Mouse (Mus musculus) stomach, embryonic 14.5 days (tissue): ENCODE results near the gene Nlrc4. TPM values are rescaled to one million over a fixed set of nuclear protein-coding genes. Genes with fewer than 3 reads are reported as not detected.
"Not testable (repeated sequence)": the region's sequence is repeated elsewhere in the genome, so short reads cannot be mapped to it uniquely, and the experiment has no call there.

Experiments used
- ATAC-seq: fragments of 200-750 bp; cut with Nextera tagmentation; 2 replicates; pipeline ENCODE4 v1.8.0; 2017; ENCODE audit warnings: low read depth, moderate TSS enrichment; ENCODE audit not compliant: insufficient number of reproducible peaks, insufficient read depth, low FRiP score
- H3K27ac ChIP-seq: fragments of 300-500 bp; sonication (generic); 2 replicates; pipeline ENCODE4 v1.5.1; 2014; ENCODE audit warnings: mild to moderate bottlenecking, low read length, moderate library complexity, mixed read lengths
- H3K27me3 ChIP-seq: fragments of 300-500 bp; sonication (generic); 2 replicates; pipeline ENCODE4 v1.6.1; 2014; ENCODE audit warnings: low read length, control low read depth, mixed read lengths; ENCODE audit not compliant: control insufficient read depth, insufficient read depth
- H3K36me3 ChIP-seq: fragments of 300-500 bp; sonication (generic); 2 replicates; pipeline ENCODE4 v1.6.1; 2014; ENCODE audit warnings: mild to moderate bottlenecking, control low read depth, low read length, moderate library complexity, mixed read lengths; ENCODE audit not compliant: control insufficient read depth, insufficient read depth
- H3K4me1 ChIP-seq: fragments of 300-500 bp; sonication (generic); 2 replicates; pipeline ENCODE4 v1.6.1; 2014; ENCODE audit warnings: low read length, control low read depth, mixed read lengths; ENCODE audit not compliant: control insufficient read depth, insufficient read depth
- H3K4me2 ChIP-seq: fragments of 300-500 bp; sonication (generic); replicated peaks from 2 replicates; pipeline ENCODE4 v1.6.1; 2014; ENCODE audit warnings: low read depth, low read length, control low read depth
- H3K4me3 ChIP-seq: fragments of 300-500 bp; sonication (generic); 2 replicates; pipeline ENCODE4 v1.5.1; 2014; ENCODE audit warnings: low read depth, low read length, control low read depth
- H3K9ac ChIP-seq: fragments of 300-500 bp; sonication (generic); replicated peaks from 2 replicates; pipeline ENCODE4 v1.6.1; 2014; ENCODE audit warnings: low read depth, mild to moderate bottlenecking, control low read depth, low read length, moderate library complexity, mixed read lengths
- H3K9me3 ChIP-seq: fragments of 300-500 bp; sonication (generic); 2 replicates; pipeline ENCODE4 v1.6.1; 2016; ENCODE audit warnings: low read depth, low read length, control low read depth; ENCODE audit not compliant: control insufficient read depth
- WGBS: fragments of 180-500 bp; shearing (Covaris S2); extraction: QIAGEN DNeasy Blood & Tissue Kit; methylation state at CpG from one replicate; pipeline ENCODE4 v1.1.7; 2014; 5-methylcytosine and 5-hydroxymethylcytosine counted together
- polyA plus RNA-seq: library from polyadenylated mRNA; unstranded; fragments of >200 nt; fragmentation: Nextera tagmentation; extraction: Ambion mirVana; gene quantifications from 2 replicates; pipeline ENCODE4 v1.2.1, GENCODE M21; 2014

Nlrc4 gene
- polyA plus RNA-seq, 1 experiment from 2014 or later = 1.6 TPM

DNA sequence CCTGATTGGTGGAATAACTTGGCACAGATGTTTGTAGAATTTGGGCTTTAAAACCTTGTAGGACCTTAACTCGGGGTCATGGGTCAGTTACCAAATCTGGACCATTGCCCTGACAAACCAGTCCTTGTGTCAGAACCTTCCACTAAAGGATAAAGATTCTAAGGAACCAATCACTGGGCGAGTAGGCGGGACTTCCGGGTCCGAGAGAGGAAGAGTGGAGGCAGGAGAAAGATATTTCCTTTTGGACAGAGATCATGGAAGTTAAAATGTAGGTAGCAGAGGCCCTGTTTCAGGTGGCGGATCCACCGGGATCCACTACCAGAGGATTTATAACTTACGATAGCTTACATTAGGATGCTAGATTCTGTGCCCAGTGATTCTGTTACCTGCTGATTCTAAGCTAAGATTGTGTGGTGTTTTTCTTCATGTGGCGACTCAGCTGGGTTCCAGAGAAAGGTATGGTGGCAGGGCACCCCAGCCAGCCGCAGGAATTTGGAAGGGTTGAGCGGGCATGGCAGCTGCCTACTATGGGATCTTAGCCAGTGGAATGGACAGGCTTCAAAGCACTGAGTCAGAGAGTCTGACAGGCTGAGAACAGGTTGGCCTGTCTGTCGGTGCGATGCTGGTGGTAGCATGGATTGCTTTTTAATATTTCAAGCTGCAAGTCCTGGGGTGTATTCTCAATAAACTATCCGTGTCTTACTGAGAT lies 21.6 kb upstream of the Nlrc4 start:
- ATAC-seq = no peak
- no peak overlapping the region for H3K4me2 ChIP-seq
- no peaks in the 10 kb centered on the region for H3K4me1 ChIP-seq
- H3K27me3 ChIP-seq = no peaks in the 10 kb centered on the region
- H3K9me3 ChIP-seq = no peaks in the 10 kb centered on the region
- H3K27ac ChIP-seq = no peak overlapping the region
- no peaks in the 10 kb centered on the region for H3K36me3 ChIP-seq
- no peak overlapping the region for H3K4me3 ChIP-seq
- no peak overlapping the region for H3K9ac ChIP-seq
- WGBS = 84% methylated on average over 14 of the region's 14 CpGs

- not testable (repeated sequence) for H3K4me1 ChIP-seq, ATAC-seq, H3K36me3 ChIP-seq, H3K9ac ChIP-seq, H3K27ac ChIP-seq, H3K4me3 ChIP-seq, H3K27me3 ChIP-seq, H3K9me3 ChIP-seq, H3K4me2 ChIP-seq
- WGBS = 79% methylated on average over 6 of the region's 6 CpGs
Measured at GRCm38 (mm10) chr17:74470133-74470532, 11.2 kb upstream of the Nlrc4 start.

GRCm38 (mm10) chr17:74467981-74468380 lies 9.0 kb upstream of the Nlrc4 start:
- not testable (repeated sequence) for H3K4me1 ChIP-seq, H3K27me3 ChIP-seq, H3K9me3 ChIP-seq, H3K4me2 ChIP-seq, H3K4me3 ChIP-seq, H3K9ac ChIP-seq, H3K36me3 ChIP-seq, ATAC-seq, H3K27ac ChIP-seq
- 83% methylated on average over 2 of the region's 2 CpGs for WGBS

- no peaks in the 10 kb centered on the region for H3K27me3 ChIP-seq
- no peaks in the 10 kb centered on the region for H3K4me1 ChIP-seq
- peak; percentile 67; the same call in 1 of the 2 replicates for ATAC-seq
- no peak overlapping the region for H3K4me3 ChIP-seq
- no peak overlapping the region for H3K27ac ChIP-seq
- H3K4me2 ChIP-seq = no peak overlapping the region
- H3K36me3 ChIP-seq = no peaks in the 10 kb centered on the region
- H3K9ac ChIP-seq = no peak overlapping the region
- no peaks in the 10 kb centered on the region for H3K9me3 ChIP-seq
Measured at GRCm38 (mm10) chr17:74463510-74463909, 4.6 kb upstream of the Nlrc4 start.

DNA sequence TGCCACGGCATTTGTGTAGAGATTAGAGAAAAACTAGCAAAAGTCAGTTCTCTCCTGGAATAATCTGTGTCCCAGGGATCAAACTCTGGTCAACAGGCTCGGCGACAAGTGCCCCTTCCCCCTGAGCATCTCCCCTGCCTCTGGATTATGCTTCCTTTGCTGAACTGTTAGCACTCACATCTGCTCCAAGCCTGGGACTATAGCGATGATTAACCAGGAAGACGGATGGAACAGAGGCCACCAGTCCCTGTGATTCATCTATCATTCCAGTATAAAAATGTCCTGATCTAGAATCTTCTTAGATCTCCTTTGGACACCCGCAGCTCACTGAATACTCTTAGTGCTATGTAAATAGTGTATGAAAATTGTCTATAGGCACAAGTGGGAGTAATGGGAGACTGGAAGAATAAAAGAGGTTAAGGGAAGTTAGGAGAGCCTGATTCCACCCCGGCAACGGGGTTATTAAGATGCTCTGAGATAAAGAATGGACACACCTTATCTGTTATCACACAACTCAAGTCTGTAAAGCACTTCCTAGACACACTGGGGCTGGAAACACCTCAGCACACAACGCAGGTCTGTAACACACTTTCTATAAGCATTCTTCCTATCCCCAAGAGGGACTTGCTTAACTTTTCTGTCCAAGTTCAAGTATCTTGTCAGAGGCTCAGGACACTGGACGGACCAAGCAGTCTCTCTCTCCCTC lies 817 bp downstream of the Nlrc4 start:
- no peaks in the 10 kb centered on the region for H3K27me3 ChIP-seq
- no peak overlapping the region for H3K4me2 ChIP-seq
- no peaks in the 10 kb centered on the region for H3K4me1 ChIP-seq
- H3K27ac ChIP-seq = no peak overlapping the region
- no peak overlapping the region for H3K4me3 ChIP-seq
- no peaks in the 10 kb centered on the region for H3K36me3 ChIP-seq
- H3K9ac ChIP-seq = no peak overlapping the region
- WGBS = 56% methylated on average over 10 of the region's 10 CpGs
- H3K9me3 ChIP-seq = no peaks in the 10 kb centered on the region
- no peak for ATAC-seq

- H3K4me1 ChIP-seq = no peaks in the 10 kb centered on the region
- no peaks in the 10 kb centered on the region for H3K9me3 ChIP-seq
- H3K4me2 ChIP-seq = no peak overlapping the region
- H3K9ac ChIP-seq = no peak overlapping the region
- no peak overlapping the region for H3K4me3 ChIP-seq
- no peak overlapping the region for H3K27ac ChIP-seq
- no peaks in the 10 kb centered on the region for H3K27me3 ChIP-seq
- WGBS = 90% methylated on average over 5 of the region's 5 CpGs
- H3K36me3 ChIP-seq = no peaks in the 10 kb centered on the region
- no peak for ATAC-seq
Measured at GRCm38 (mm10) chr17:74456825-74457224, 2.1 kb downstream of the Nlrc4 start.

DNA sequence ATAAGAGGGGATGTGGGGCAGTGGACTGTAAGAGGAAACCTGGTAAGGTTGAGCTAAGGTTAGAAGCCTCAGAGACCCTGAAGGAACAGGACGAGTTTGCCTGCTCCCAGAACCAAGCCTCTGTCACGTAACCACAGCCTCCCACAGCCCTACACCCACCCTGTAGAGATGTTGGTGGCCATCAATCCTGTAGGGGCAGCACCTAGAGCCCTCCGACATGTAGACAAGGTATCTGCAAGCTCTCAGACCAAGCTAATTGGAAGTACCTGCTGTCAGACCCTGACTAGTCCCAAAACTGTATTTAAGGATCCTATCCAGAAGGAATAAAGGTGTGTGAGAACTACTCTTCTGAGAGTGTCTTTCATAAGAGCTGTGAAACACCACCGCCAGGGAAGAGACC lies 3.5 kb downstream of the Nlrc4 start:
- H3K4me3 ChIP-seq = no peak overlapping the region
- no peak overlapping the region for H3K9ac ChIP-seq
- no peak overlapping the region for H3K4me2 ChIP-seq
- WGBS = 90% methylated on average over 4 of the region's 4 CpGs
- no peak for ATAC-seq
- no peaks in the 10 kb centered on the region for H3K9me3 ChIP-seq
- no peaks in the 10 kb centered on the region for H3K36me3 ChIP-seq
- H3K27ac ChIP-seq = no peak overlapping the region
- H3K27me3 ChIP-seq = no peaks in the 10 kb centered on the region
- no peaks in the 10 kb centered on the region for H3K4me1 ChIP-seq

DNA sequence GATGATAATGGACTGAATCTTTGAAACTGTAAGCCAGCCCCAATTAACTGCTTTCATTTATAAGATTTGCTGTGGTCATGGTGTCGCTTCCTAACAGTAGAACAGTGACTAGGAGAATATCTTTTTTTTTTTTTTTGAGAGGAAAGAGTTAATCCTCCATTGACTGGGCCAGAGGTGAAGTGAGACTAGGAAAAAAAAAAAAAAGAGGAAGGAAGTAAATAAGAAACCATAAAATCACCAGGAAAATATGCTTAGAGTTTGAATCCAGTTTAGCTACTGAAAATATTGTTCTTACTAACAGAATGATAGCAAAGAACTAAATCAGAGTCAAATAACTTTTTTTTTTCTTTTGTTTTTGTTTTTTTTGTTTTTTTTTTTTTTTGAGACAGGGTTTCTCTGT lies 4.3 kb downstream of the Nlrc4 start:
- Histone ChIP-seq H3K4me2 (no peak overlapping the region), H3K36me3 (no peaks in the 10 kb centered on the region), H3K9ac (no peak overlapping the region), H3K9me3 (no peaks in the 10 kb centered on the region), H3K27ac (no peak overlapping the region), H3K4me1 (no peaks in the 10 kb centered on the region), H3K27me3 (no peaks in the 10 kb centered on the region), H3K4me3 (no peak overlapping the region)
- WGBS = 85% methylated on average over 1 of the region's 1 CpGs
- ATAC-seq = no peak

DNA sequence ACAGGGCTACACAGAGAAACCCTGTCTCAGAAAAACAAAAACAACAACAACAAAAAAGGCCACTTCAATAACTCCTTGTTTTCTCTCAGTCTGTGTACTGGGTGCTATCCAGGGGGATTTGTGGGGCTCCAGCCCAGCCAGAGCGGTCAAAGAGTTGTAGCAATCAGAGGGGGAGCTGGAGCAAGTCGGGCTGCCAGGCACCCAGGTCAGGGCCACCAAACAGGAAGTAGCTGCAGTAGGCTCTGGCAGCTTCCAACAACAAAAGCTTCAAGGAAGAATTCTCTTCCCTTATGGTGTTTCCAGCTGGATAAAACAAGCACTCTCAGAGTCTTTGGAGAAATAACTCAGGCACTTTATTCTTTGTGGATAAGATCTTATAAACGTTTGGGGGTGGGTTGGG lies 5.0 kb downstream of the Nlrc4 start:
- ATAC-seq = no peak

More for the DNA sequence above, 5.0 kb downstream of the Nlrc4 start:
- Histone ChIP-seq H3K27me3 (no peaks in the 10 kb centered on the region), H3K4me1 (no peaks in the 10 kb centered on the region), H3K36me3 (no peaks in the 10 kb centered on the region), H3K4me3 (no peak overlapping the region), H3K4me2 (no peak overlapping the region), H3K27ac (no peak overlapping the region), H3K9ac (no peak overlapping the region), H3K9me3 (no peaks in the 10 kb centered on the region)
- 76% methylated on average over 3 of the region's 3 CpGs for WGBS
